Comparison of ENCODE assay signal across 8 mouse cellular contexts in genomic region chr5:93092857-93093622, GRCm38 (mm10). TPM values are rescaled to one million over a fixed set of nuclear protein-coding genes. Genes with fewer than 3 reads are reported as not detected.
DNase-seq lines count a peak whose midpoint lies in the region; ATAC-seq and TF ChIP-seq lines count a peak whose summit lies in the region.

Gene Sept11, plus strand, starts transcription at chr5:93093437.

- H3K27ac ChIP-seq in forebrain, embryonic 13.5 days: peak within 1 kb of the TSS; percentile 97
- peak within 1 kb of the TSS; percentile 80 for H3K27ac ChIP-seq in liver, postnatal 0 days (ENCODE audit: low read depth)
- H3K27ac ChIP-seq in neural tube, embryonic 14.5 days (ENCODE audit: low read depth, low read length): peak within 1 kb of the TSS; percentile 91

- H3K9ac ChIP-seq in forebrain, embryonic 13.5 days: peak within 1 kb of the TSS; percentile 90
- peak within 1 kb of the TSS; percentile 76 for H3K9ac ChIP-seq in liver, postnatal 0 days (replicated peaks)
- peak within 1 kb of the TSS; percentile 79 for H3K9ac ChIP-seq in neural tube, embryonic 14.5 days (replicated peaks; ENCODE audit: low read depth, low read length)

- no peak for TF ChIP-seq CTCF in E14TG2a.4 (conservative IDR thresholded peaks at IDR 0.05; ENCODE audit: low read length)
- no peak for TF ChIP-seq CTCF in liver, postnatal 0 days (IDR thresholded peaks at IDR 0.05; ENCODE audit: low read depth)

- H3K9me3 ChIP-seq in E14TG2a.4 (ENCODE audit: low read length): no peaks in the 10 kb centered on the region
- no peaks in the 10 kb centered on the region for H3K9me3 ChIP-seq in forebrain, embryonic 13.5 days (replicated peaks)
- H3K9me3 ChIP-seq in liver, postnatal 0 days (ENCODE audit: low read length): no peaks in the 10 kb centered on the region
- no peaks in the 10 kb centered on the region for H3K9me3 ChIP-seq in neural tube, embryonic 14.5 days (ENCODE audit: control insufficient read depth, low read length)

- peaks cover 12% of the 10 kb centered on the region for H3K36me3 ChIP-seq in E14TG2a.4 (ENCODE audit: insufficient read depth, low read length)
- no peaks in the 10 kb centered on the region for H3K36me3 ChIP-seq in forebrain, embryonic 13.5 days (ENCODE audit: poor library complexity, severe bottlenecking)
- no peaks in the 10 kb centered on the region for H3K36me3 ChIP-seq in liver, postnatal 0 days (replicated peaks; ENCODE audit: insufficient read depth, low read length)
- no peaks in the 10 kb centered on the region for H3K36me3 ChIP-seq in neural tube, embryonic 14.5 days (ENCODE audit: control insufficient read depth, insufficient read depth, low read length)

- ATAC-seq in forebrain, embryonic 13.5 days: peak; percentile 92
- ATAC-seq in liver, postnatal 0 days: peak; percentile 91
- ATAC-seq in neural tube, embryonic 14.5 days (ENCODE audit: low read depth): peak; percentile 93

- H3K4me2 ChIP-seq in forebrain, embryonic 13.5 days: peak within 1 kb of the TSS; percentile 95
- H3K4me2 ChIP-seq in liver, postnatal 0 days (ENCODE audit: low read depth, low read length): peak within 1 kb of the TSS; percentile 83
- peak within 1 kb of the TSS; percentile 87 for H3K4me2 ChIP-seq in neural tube, embryonic 14.5 days (ENCODE audit: low read depth, low read length)

- WGBS in forebrain, embryonic 13.5 days: 0% methylated on average over 61 of the region's 63 CpGs
- under 1% methylated on average over 63 of the region's 63 CpGs for WGBS in large intestine, adult 2 months
- WGBS in liver, postnatal 0 days (ENCODE audit: insufficient replicate concordance): 3% methylated on average over 63 of the region's 63 CpGs
- WGBS in neural tube, embryonic 14.5 days: under 1% methylated on average over 59 of the region's 63 CpGs

- H3K4me1 ChIP-seq in E14TG2a.4 (replicated peaks; ENCODE audit: low read depth, low read length): peaks cover 63% of the 10 kb centered on the region
- peaks cover 49% of the 10 kb centered on the region for H3K4me1 ChIP-seq in forebrain, embryonic 13.5 days
- H3K4me1 ChIP-seq in liver, postnatal 0 days (ENCODE audit: insufficient read depth): peaks cover 30% of the 10 kb centered on the region
- peaks cover 24% of the 10 kb centered on the region for H3K4me1 ChIP-seq in neural tube, embryonic 14.5 days (ENCODE audit: control insufficient read depth, insufficient read depth, low read length)

- peak; percentile 76 for DNase-seq in c-Kit-positive CD71-positive TER-119-positive erythroid progenitor cells, embryonic 14.5 days (ENCODE audit: low spot score)
- peak; percentile 96 for DNase-seq in heart, postnatal 10 days
- DNase-seq in large intestine, adult 2 months (ENCODE audit: low read depth, low spot score): peak; percentile 53
- DNase-seq in liver, postnatal 0 days: peak; percentile 90
- peak; percentile 96 for DNase-seq in testis, postnatal 10 days (ENCODE audit: low spot score)

- H3K27me3 ChIP-seq in E14TG2a.4 (ENCODE audit: insufficient read depth, low read length): peaks cover 17% of the 10 kb centered on the region
- no peaks in the 10 kb centered on the region for H3K27me3 ChIP-seq in forebrain, embryonic 13.5 days
- H3K27me3 ChIP-seq in liver, postnatal 0 days (ENCODE audit: insufficient read depth, low read length): no peaks in the 10 kb centered on the region
- H3K27me3 ChIP-seq in neural tube, embryonic 14.5 days (ENCODE audit: control insufficient read depth, insufficient read depth, low read length): no peaks in the 10 kb centered on the region

- no peak; the same call in 1 of the 2 replicates for TF ChIP-seq EP300 in liver, postnatal 0 days (IDR thresholded peaks at IDR 0.05; ENCODE audit: low read depth)

- peak within 1 kb of the TSS; percentile 96 for H3K4me3 ChIP-seq in E14TG2a.4 (replicated peaks; ENCODE audit: low read length)
- peak within 1 kb of the TSS; percentile 82 for H3K4me3 ChIP-seq in forebrain, embryonic 13.5 days
- peak within 1 kb of the TSS; percentile 79 for H3K4me3 ChIP-seq in liver, postnatal 0 days (ENCODE audit: low read depth, low read length)
- peak within 1 kb of the TSS; percentile 71 for H3K4me3 ChIP-seq in neural tube, embryonic 14.5 days (ENCODE audit: low read depth, low read length)

- intact Hi-C loops in heart, postnatal 10 days (cut with DNase I): loop anchor here (2.0 to 5.0 kb wide), 3 partner anchors 34 to 86 kb away; no protein-coding TSS in a partner anchor

RNA-seq across cellular contexts. Expression of gene Sept11, which starts in this region (rescaled TPM):
- 201 and 207 TPM in 2 replicates for polyA plus RNA-seq in forebrain, embryonic 13.5 days (2015; fragmentation: Nextera tagmentation; extraction: Ambion mirVana)
- 10 to 100 TPM; 82.1 to 91.4 TPM for total RNA-seq in heart, postnatal 10 days (2021)
- polyA plus RNA-seq in large intestine, adult 2 months (2012; rRNA removed): 28.2 and 29.9 TPM in 2 replicates
- polyA plus RNA-seq in liver, postnatal 0 days (2015; fragmentation: Nextera tagmentation; extraction: Ambion mirVana): 12.1 and 12.2 TPM in 2 replicates
- 135 and 167 TPM in 2 replicates for polyA plus RNA-seq in neural tube, embryonic 14.5 days (2014; fragmentation: Nextera tagmentation; extraction: Ambion mirVana)

Comparison
In these comparisons a context has a peak if more than half of its experiments do, and no peak if none do; other contexts are left out.
1. Peak in every context shown above with its lines: DNase-seq, ATAC-seq, H3K4me3 ChIP-seq and H3K27ac ChIP-seq.